Mouse (Mus musculus) megakaryocyte, adult 5-6 weeks (primary cell): ENCODE measurements at regions not wholly inside any gene's neighbourhood (a gene's known extent, or its start where the extent isn't known, plus 50 kb on each side); places are given as distances from the start of the nearest gene placed in this dataset.
A peak's percentile ranks its signal among the peaks of the same experiment; 100 is the strongest.

Experiments used
- ATAC-seq: 2 replicates; pipeline ENCODE4 v1.8.0; 2016; ENCODE audit warnings: mild to moderate bottlenecking, inconsistent platforms; ENCODE audit not compliant: poor library complexity, severe bottlenecking

GRCm38 (mm10) chr6:67116306-67116705 is 79.0 kb upstream of the Gadd45a start:
- no peak for ATAC-seq

- 0 out of 2 replicates have a peak, but pooled peaks have one; percentile 29 for ATAC-seq
These were observed 78.4 kb upstream of the Gadd45a start for GRCm38 (mm10) chr6:67115505-67116303.

DNA sequence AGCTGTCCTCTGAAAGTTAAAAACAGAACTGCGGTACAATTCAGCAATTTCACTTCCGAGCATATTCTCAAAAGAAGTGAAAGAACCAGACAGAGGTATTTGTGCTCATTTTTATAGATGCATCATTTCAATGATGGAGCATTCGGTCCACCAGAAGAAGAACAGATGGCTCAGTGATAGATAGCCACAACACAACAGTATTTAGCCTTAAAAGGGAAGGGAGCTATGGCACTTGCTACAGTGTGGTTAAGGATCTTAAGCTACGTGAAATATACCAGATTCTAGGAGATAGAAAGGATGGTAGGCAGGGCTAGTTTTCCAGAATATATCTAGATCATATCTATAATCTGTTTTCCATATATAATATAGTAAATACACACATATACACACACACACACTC is 77.5 kb upstream of the Gadd45a start:
- ATAC-seq: no peak

GRCm38 (mm10) chr6:67113686-67114278 is 76.5 kb upstream of the Gadd45a start:
- peak; percentile 45 for ATAC-seq

DNA sequence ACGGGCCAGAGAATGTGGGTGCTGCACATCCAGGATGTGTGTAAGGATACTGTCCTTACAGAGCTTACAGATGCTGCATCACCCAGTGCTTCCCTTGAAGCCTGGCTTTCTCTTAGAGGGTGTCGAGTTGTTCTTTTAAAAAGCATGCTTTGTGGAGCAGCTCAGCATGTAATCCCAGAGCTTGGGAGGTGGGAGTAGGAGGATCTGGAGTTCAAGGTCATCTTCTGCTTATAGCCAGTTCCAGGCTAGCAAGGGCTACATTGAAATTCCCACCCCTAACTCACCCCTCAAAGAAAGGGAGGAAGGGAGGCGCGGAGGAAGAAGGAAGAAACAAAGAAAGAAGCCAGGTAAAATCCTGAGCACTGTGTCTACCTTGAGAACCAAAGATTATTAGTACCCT is 76.0 kb upstream of the Gadd45a start:
- no peak for ATAC-seq

- no peak for ATAC-seq
These were observed 75.1 kb upstream of the Gadd45a start for GRCm38 (mm10) chr6:67112311-67112710.

GRCm38 (mm10) chr6:67111581-67111980 is 74.3 kb upstream of the Gadd45a start:
- ATAC-seq: no peak

DNA sequence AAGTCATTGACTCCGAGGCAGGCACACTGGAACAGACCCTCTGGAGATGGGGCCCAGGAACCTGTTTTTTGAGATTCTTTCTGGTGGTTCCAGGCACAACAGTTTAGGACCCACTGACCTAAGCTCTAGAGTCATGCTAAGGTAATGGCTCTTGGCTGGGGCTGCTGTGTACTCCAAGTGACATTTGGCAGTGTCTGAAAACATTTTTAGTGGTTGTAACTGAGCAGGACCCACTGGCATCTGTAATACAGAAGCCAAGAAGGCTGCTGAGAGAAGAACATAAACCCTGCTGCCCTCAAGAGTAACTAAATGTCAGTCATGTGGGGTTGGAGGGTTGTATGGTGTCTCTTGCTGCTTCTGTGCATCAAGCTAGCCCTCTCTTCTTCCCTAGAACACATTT is 73.1 kb upstream of the Gadd45a start:
- ATAC-seq: no peak

GRCm38 (mm10) chr6:67109774-67110173 is 72.5 kb upstream of the Gadd45a start:
- ATAC-seq: no peak

DNA sequence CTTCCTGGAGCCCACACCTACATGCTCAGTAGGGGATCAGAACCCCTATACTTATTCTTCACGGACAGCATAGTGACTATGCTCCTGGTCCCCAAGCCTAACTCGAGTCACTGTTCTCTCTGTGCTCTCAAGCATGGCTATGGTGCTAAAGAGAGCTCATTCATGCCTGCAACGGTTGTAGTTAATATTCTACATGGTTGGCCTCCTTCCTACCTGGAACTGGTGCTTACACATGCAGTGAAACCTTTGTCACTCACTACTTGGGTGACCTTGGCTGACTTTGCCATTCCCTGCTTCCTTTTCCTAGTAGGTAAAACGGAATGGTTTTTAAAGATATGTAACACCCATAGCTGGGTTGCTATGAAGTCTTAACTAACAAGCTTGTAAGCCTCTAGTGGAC is 70.3 kb upstream of the Gadd45a start:
- no peak for ATAC-seq

- ATAC-seq: no peak
These were observed 69.2 kb upstream of the Gadd45a start for GRCm38 (mm10) chr6:67106493-67106892.

GRCm38 (mm10) chr6:67105386-67105785 is 68.1 kb upstream of the Gadd45a start:
- ATAC-seq: no peak

DNA sequence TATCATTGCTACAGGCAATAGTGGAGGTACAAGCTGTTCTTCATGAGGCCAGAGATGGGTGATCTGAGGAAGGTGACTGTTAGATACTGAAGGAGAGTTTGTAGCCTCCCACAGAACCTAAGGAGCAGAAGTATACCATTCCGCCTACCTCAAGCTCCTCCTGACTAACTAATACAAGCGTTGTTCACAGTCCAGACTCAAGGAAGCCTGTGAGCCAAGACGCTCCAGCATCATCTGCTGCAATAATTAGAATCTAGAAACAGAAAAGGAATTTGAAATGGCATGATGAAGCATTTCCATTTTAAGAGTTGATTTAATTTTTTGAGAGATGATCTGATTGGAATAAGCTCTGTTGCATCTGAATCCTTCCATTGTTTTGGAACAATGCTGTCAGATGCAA is 66.9 kb upstream of the Gadd45a start:
- no peak for ATAC-seq

- ATAC-seq: peak; percentile 69
These were observed 65.4 kb upstream of the Gadd45a start for GRCm38 (mm10) chr6:67102541-67103134.

DNA sequence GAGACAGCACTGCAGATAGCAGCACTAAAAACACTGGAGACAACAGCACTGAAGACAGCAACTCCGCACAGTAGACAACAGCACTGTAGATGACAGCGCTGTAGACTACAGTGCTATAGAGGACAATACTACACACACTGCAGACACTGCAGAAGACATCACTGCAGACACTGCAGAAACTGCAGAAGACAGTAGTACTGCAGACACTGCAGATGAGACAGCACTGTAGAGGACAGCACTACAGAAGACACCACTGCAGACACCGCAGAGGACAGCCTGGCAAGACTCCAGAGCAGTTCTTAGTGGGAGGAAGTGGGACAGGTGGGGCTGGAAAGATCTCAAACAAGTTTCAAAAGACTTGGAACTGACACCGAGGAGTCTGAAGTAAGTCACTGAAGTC is 64.8 kb upstream of the Gadd45a start:
- ATAC-seq: peak; percentile 69

DNA sequence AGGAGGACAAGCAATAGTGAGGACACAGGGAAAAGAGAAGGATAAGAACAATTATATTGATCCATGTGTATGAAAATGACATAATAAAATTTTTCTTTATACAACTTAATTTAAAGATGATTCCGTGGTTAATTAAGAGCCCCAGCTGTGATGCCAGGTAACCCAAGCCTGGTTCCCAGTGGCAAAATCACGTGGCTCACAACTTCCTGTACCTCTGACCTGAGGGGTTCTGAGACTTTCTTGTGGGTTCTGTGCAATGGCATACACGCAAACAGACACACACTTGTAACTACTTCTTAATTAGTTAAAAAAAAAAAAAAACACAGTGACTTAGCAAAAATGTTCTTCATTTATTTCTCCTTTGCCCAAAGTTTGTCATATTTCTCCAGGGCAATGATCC is 57.2 kb upstream of the Gadd45a start:
- ATAC-seq: no peak

DNA sequence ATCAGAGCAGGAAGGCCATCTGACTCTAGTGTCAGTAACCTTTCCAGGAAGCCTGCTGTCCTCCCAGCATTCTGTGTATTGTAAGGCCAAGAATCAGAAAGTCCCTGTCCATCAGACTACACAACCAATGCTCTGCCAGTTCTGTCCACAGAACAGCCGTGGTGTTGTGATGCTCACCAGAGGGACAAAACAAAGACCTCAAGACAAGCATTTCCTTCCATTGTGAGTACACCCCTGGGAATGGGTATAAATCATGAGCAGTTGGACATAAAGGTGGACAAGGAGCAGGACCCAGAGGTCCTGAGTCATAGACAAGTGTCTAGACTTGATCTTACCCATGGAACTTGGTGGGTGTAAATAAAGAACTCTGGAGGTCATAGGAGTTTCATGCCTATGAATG is 55.9 kb upstream of the Gadd45a start:
- ATAC-seq: no peak

- no peak for ATAC-seq
These were observed 52.9 kb upstream of the Gadd45a start for GRCm38 (mm10) chr6:67090150-67090549.

- ATAC-seq: no peak
These were observed 52.4 kb upstream of the Gadd45a start for GRCm38 (mm10) chr6:67089530-67090140.

DNA sequence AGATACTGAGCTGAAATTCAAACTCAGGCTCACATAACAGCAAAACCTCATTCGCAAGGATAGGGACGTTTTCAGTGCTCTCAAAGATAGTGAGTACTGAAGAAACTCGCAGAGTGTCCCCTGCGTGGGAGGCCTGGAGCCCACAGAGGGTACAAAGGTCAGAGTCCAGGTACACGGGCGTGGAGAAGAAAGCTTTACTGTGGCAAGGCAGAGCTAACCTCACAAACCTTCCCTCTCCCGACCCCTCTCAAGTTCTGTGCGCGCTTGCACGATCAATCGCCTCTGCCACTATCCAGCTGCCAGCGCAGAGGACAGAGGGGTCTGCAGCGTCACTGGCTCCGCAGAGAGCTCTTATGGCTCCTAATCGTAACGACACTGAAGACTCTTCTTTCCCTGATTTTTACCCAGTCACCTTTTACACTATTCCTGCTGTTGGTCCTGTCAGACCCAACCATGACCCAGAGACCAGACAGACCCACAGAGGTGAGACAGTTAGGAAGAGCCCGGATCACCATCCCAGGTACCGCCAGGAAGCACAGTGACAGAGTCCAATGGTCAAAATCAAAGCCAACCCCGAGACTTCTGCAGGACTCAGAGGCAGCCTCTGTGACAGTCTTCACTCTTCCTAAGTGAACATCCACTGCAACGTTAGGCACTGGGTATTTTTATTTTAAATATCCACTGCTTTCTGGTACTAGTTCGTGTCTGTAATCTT is 51.6 kb upstream of the Gadd45a start:
- ATAC-seq: no peak

DNA sequence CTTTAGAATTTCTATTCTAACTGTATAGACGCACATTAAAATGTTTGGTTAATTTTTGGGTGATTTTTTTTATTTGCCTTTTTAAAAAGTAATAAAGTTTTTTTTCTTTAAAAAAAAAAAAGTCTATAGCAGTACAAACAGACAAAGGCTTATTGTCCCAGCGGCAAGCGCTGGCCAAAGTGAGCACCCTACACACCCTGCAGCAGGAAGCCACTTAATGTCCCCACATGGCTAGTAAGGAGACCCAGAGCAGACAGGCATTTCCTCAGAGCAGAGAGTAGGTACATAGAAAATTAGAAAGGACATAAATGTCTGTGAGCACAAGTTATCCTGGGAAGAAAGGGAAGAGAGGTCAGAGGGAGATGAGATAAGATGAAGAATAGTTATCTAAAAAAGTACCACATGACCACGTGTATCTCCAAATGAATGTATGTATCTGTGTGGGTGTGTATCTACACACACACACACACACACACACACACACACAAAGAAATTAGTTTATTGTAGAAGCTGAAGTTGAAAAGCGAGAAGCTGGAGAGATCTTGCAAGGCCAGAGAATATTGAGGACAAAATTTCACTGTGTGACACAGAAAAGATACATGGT is 50.7 kb upstream of the Gadd45a start:
- ATAC-seq: no peak
